Mouse (Mus musculus): ENCODE results near the gene Lrrc73. TPM values are rescaled to one million over a fixed set of nuclear protein-coding genes. Genes with fewer than 3 reads are reported as not detected.

The Lrrc73 gene
- total and polyA plus RNA-seq, 2 experiments, result 0.16 TPM; not detected in 1

- 0 out of 2 replicates have a peak, but pooled peaks cover 3% of the 10 kb centered on the region for H3K36me3 ChIP-seq (ENCODE audit: control insufficient read depth, insufficient read depth, low read length)
- no peak for TF ChIP-seq CTCF (IDR thresholded peaks at IDR 0.05; ENCODE audit: low read depth, low read length)
- no peak for TF ChIP-seq POLR2A (IDR thresholded peaks at IDR 0.05; ENCODE audit: extremely low read depth, insufficient read depth, low read length)
- no peak overlapping the region for H3K4me3 ChIP-seq (ENCODE audit: insufficient read depth, low read depth, low read length)
- H3K9ac ChIP-seq (ENCODE audit: low read depth, low read length), result no peak overlapping the region
- no peak for DNase-seq (ENCODE audit: extremely low read depth, low read depth, low spot score)
- no peaks in the 10 kb centered on the region for H3K27me3 ChIP-seq (ENCODE audit: control insufficient read depth, insufficient read depth, low read length)
- WGBS, result 95% methylated on average over 5 of the region's 5 CpGs
- no peaks in the 10 kb centered on the region for H3K79me2 ChIP-seq (ENCODE audit: control insufficient read depth, insufficient read depth, low read length)
- H3K4me1 ChIP-seq (ENCODE audit: control insufficient read depth, insufficient read depth, low read length), result peaks cover 12% of the 10 kb centered on the region
- no peak overlapping the region for H3K27ac ChIP-seq (replicated peaks; ENCODE audit: insufficient read depth, low read depth, low read length)
Observed at GRCm38 (mm10) chr17:46262201-46262694, 8.9 kb downstream of the Lrrc73 start.

DNA sequence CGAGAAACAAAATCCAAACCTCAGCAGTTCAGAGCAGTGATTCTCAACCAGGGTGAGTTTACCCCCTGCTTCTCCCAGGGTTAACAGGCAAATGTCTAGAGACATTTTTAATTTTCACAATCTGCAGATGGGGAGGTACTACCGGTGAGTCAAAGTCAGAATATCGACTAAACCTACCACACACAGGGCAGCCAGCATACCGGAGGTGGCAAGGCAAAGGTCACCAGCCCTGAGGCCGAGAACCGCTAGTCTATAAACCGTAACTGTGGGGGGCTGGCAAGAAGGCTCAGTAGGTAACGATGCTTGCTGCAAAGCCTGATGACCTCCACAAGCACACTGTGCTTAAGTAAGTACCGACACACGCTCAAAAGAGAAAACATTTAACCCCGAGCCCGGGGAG lies 12.2 kb downstream of the Lrrc73 start:
- Histone ChIP-seq H3K27ac (replicated peaks; ENCODE audit: insufficient read depth, low read depth, low read length) (peak overlapping the region; percentile 79), H3K27me3 (ENCODE audit: control insufficient read depth, insufficient read depth, low read length) (no peaks in the 10 kb centered on the region), H3K4me3 (ENCODE audit: insufficient read depth, low read depth, low read length) (peak overlapping the region; percentile 14; the same call in 1 of the 2 replicates), H3K9ac (ENCODE audit: low read depth, low read length) (0 out of 2 replicates have a peak overlapping the region, but pooled peaks have one; percentile 3), H3K36me3 (ENCODE audit: control insufficient read depth, insufficient read depth, low read length) (0 out of 2 replicates have a peak, but pooled peaks cover 3% of the 10 kb centered on the region), H3K79me2 (ENCODE audit: control insufficient read depth, insufficient read depth, low read length) (no peaks in the 10 kb centered on the region), H3K4me1 (ENCODE audit: control insufficient read depth, insufficient read depth, low read length) (peaks cover 12% of the 10 kb centered on the region)
- peak; percentile 64 for DNase-seq (ENCODE audit: extremely low read depth, low read depth, low spot score)
- TF ChIP-seq POLR2A (IDR thresholded peaks at IDR 0.05; ENCODE audit: extremely low read depth, insufficient read depth, low read length) (no peak), CTCF (IDR thresholded peaks at IDR 0.05; ENCODE audit: low read depth, low read length) (no peak)
- 36% methylated on average over 12 of the region's 12 CpGs for WGBS

DNA sequence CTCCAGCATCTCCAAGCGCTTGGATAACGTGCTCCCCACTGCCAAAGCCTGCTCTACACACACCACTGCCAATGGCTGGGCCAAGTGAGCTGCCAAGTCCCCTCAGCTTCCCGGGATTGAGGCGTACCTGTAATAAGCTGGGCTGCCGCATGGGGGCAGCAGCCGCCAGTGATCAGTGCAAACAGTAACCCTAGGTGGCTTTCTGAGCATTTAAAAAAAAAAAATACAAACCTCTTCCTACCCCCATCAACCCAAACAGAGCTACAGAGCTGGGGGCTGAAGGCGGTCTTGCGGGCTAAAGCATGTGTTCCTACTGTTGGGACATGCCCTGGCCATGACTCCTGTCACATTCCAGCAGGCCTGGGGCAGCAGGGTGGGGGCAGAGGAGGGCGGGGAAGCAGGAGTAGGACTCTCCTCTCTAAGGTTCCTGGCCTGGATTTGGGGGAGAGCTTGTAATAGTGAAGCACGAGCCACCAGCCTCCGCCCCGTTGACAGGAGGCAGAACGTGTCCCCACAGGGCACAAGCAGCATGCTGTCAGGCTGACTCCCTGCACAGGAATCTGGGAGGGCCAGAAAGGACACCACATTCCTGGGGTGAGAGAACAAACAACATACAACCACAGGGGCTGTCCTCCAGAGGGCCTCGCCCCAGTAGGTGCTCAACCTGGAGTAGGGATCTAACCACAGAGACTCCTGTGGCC lies 12.7 kb downstream of the Lrrc73 start:
- H3K79me2 ChIP-seq (ENCODE audit: control insufficient read depth, insufficient read depth, low read length), result no peaks in the 10 kb centered on the region
- DNase-seq (ENCODE audit: extremely low read depth, low read depth, low spot score), result peak; percentile 66
- WGBS, result 22% methylated on average over 14 of the region's 14 CpGs
- peaks cover 3% of the 10 kb centered on the region; the same call in 1 of the 2 replicates for H3K36me3 ChIP-seq (ENCODE audit: control insufficient read depth, insufficient read depth, low read length)
- H3K9ac ChIP-seq (ENCODE audit: low read depth, low read length), result 0 out of 2 replicates have a peak overlapping the region, but pooled peaks have one; percentile 3
- peaks cover 12% of the 10 kb centered on the region for H3K4me1 ChIP-seq (ENCODE audit: control insufficient read depth, insufficient read depth, low read length)
- H3K27ac ChIP-seq (replicated peaks; ENCODE audit: insufficient read depth, low read depth, low read length), result peak overlapping the region; percentile 79
- peak overlapping the region; percentile 14; the same call in 1 of the 2 replicates for H3K4me3 ChIP-seq (ENCODE audit: insufficient read depth, low read depth, low read length)
- TF ChIP-seq CTCF (IDR thresholded peaks at IDR 0.05; ENCODE audit: low read depth, low read length), result peak; percentile 94
- no peak for TF ChIP-seq POLR2A (IDR thresholded peaks at IDR 0.05; ENCODE audit: extremely low read depth, insufficient read depth, low read length)
- no peaks in the 10 kb centered on the region for H3K27me3 ChIP-seq (ENCODE audit: control insufficient read depth, insufficient read depth, low read length)

DNA sequence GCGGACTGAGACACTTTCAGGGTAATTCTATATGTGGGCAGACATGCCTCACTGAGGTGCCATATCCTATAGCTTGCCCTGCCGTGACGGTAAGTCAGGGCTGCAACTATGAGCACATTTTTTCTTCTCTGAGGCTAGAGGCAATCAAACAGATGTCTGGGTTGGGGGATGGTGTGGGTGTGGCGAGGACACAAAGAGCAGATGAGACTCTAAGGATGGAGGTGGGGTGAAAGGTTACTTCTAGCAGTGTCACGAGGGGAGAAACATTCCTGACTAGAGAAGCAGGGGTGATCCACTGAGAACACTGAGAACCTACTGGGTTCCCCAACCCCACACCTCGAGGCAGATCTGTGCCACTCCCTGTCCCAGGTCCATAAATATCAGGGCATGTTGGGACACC lies 13.7 kb downstream of the Lrrc73 start:
- Histone ChIP-seq H3K36me3 (ENCODE audit: control insufficient read depth, insufficient read depth, low read length) (peaks cover 7% of the 10 kb centered on the region; the same call in 1 of the 2 replicates), H3K27ac (replicated peaks; ENCODE audit: insufficient read depth, low read depth, low read length) (no peak overlapping the region), H3K9ac (ENCODE audit: low read depth, low read length) (no peak overlapping the region), H3K79me2 (ENCODE audit: control insufficient read depth, insufficient read depth, low read length) (no peaks in the 10 kb centered on the region), H3K27me3 (ENCODE audit: control insufficient read depth, insufficient read depth, low read length) (no peaks in the 10 kb centered on the region), H3K4me3 (ENCODE audit: insufficient read depth, low read depth, low read length) (no peak overlapping the region), H3K4me1 (ENCODE audit: control insufficient read depth, insufficient read depth, low read length) (peaks cover 12% of the 10 kb centered on the region)
- DNase-seq (ENCODE audit: extremely low read depth, low read depth, low spot score), result no peak
- TF ChIP-seq CTCF (IDR thresholded peaks at IDR 0.05; ENCODE audit: low read depth, low read length) (no peak), POLR2A (IDR thresholded peaks at IDR 0.05; ENCODE audit: extremely low read depth, insufficient read depth, low read length) (no peak)
- WGBS, result 87% methylated on average over 6 of the region's 6 CpGs

DNA sequence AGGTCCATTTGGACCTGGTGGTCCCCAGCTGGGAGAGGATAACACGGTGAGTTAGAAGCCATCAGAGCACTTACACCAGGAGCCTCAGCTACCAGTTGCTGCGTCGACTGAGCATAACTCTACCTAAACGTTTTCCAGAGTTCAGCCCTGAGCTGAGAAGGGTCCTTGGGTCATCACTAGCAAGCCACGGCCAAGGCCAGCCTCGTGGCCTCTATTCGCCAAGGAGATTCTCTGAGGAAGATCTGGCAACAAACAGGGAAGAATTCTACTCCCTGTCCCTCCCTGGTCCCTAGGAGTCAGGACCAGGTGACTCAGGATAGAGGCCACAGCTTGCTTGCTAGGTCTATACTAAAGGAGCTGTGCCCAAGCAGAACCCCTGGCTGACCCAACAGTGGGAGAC lies 14.2 kb downstream of the Lrrc73 start:
- Histone ChIP-seq H3K9ac (ENCODE audit: low read depth, low read length) (no peak overlapping the region), H3K27me3 (ENCODE audit: control insufficient read depth, insufficient read depth, low read length) (no peaks in the 10 kb centered on the region), H3K79me2 (ENCODE audit: control insufficient read depth, insufficient read depth, low read length) (no peaks in the 10 kb centered on the region), H3K36me3 (ENCODE audit: control insufficient read depth, insufficient read depth, low read length) (peaks cover 4% of the 10 kb centered on the region; the same call in 1 of the 2 replicates), H3K4me1 (ENCODE audit: control insufficient read depth, insufficient read depth, low read length) (peaks cover 12% of the 10 kb centered on the region), H3K4me3 (ENCODE audit: insufficient read depth, low read depth, low read length) (no peak overlapping the region), H3K27ac (replicated peaks; ENCODE audit: insufficient read depth, low read depth, low read length) (no peak overlapping the region)
- no peak for DNase-seq (ENCODE audit: extremely low read depth, low read depth, low spot score)
- TF ChIP-seq CTCF (IDR thresholded peaks at IDR 0.05; ENCODE audit: low read depth, low read length), result no peak
- no peak for TF ChIP-seq POLR2A (IDR thresholded peaks at IDR 0.05; ENCODE audit: extremely low read depth, insufficient read depth, low read length)
- 90% methylated on average over 7 of the region's 7 CpGs for WGBS

Data from liver, adult 2 months (tissue).